Comparison of ENCODE assay signal across 24 mouse cellular contexts in genomic region chr5:57595924-57596323, GRCm38 (mm10).
DNase-seq lines count a peak whose midpoint lies in the region; ATAC-seq and TF ChIP-seq lines count a peak whose summit lies in the region.
"Had no signal": no experiment of that assay in that cellular context is flagged by ENCODE, and none has a peak within 500 bp of the region (broad histone marks: within the 10 kb centered on the region; RNA-seq: fewer than 3 reads in every experiment).

No protein-coding gene starts in this region.

- no peak overlapping the region for H3K4me2 ChIP-seq in hindbrain, embryonic 13.5 days
- H3K4me2 ChIP-seq: forebrain, embryonic 12.5 days; heart, embryonic 13.5 days; limb, embryonic 12.5 days; liver, embryonic 11.5 days; neural tube, embryonic 13.5 days had no signal

- no peaks in the 10 kb centered on the region for H3K27me3 ChIP-seq in hindbrain, embryonic 13.5 days
- H3K27me3 ChIP-seq: forebrain, embryonic 12.5 days; heart, embryonic 13.5 days; limb, embryonic 12.5 days; neural tube, embryonic 13.5 days had no signal

- peak overlapping the region; percentile 56 for H3K27ac ChIP-seq in gastrocnemius, adult 2 months
- H3K27ac ChIP-seq in hindbrain, embryonic 13.5 days: no peak overlapping the region
- H3K27ac ChIP-seq: forebrain, embryonic 12.5 days; heart, embryonic 13.5 days; limb, embryonic 12.5 days; midbrain, embryonic 10.5 days; neural tube, embryonic 13.5 days had no signal

- no peaks in the 10 kb centered on the region for H3K9me3 ChIP-seq in hindbrain, embryonic 13.5 days
- H3K9me3 ChIP-seq: forebrain, embryonic 12.5 days; heart, embryonic 13.5 days; limb, embryonic 12.5 days; midbrain, embryonic 10.5 days; neural tube, embryonic 13.5 days had no signal

- no peak for ATAC-seq in hindbrain, embryonic 13.5 days (ENCODE audit: low FRiP score)
- ATAC-seq: midbrain, embryonic 16.5 days had no signal

- no peaks in the 10 kb centered on the region for H3K4me1 ChIP-seq in hindbrain, embryonic 13.5 days (replicated peaks)
- H3K4me1 ChIP-seq: forebrain, embryonic 12.5 days; heart, embryonic 13.5 days; limb, embryonic 12.5 days; midbrain, embryonic 10.5 days; neural tube, embryonic 13.5 days had no signal

- no peak overlapping the region for H3K4me3 ChIP-seq in gastrocnemius, adult 2 months
- no peak overlapping the region for H3K4me3 ChIP-seq in hindbrain, embryonic 13.5 days
- H3K4me3 ChIP-seq: forebrain, embryonic 12.5 days; heart, embryonic 13.5 days; limb, embryonic 12.5 days; midbrain, embryonic 10.5 days; myocyte; neural tube, embryonic 13.5 days had no signal

- no peak for TF ChIP-seq CTCF in gastrocnemius, adult 2 months (IDR thresholded peaks at IDR 0.05)

- no peaks in the 10 kb centered on the region for H3K36me3 ChIP-seq in hindbrain, embryonic 13.5 days
- H3K36me3 ChIP-seq: forebrain, embryonic 12.5 days; heart, embryonic 13.5 days; limb, embryonic 12.5 days; midbrain, embryonic 10.5 days; neural tube, embryonic 13.5 days had no signal

- no peak overlapping the region for H3K9ac ChIP-seq in hindbrain, embryonic 13.5 days
- H3K9ac ChIP-seq: forebrain, embryonic 12.5 days; heart, embryonic 13.5 days; limb, embryonic 12.5 days; neural tube, embryonic 13.5 days had no signal

- 82% methylated on average over 1 of the region's 1 CpGs for WGBS in hindbrain, embryonic 13.5 days

- intact Hi-C loops in gastrocnemius, adult 2 months (cut with DNase I): no loop called here
- intact Hi-C loops in left cerebral cortex, postnatal 10 days (cut with DNase I): no loop called here

- DNase-seq in gastrocnemius, adult 2 months: no peak
- DNase-seq in gastrocnemius, postnatal 4 days (ENCODE audit: low spot score in 2 of 2): no peak
- peak; percentile 10 for DNase-seq in left cerebral cortex, adult 11 months (ENCODE audit: low spot score)
- DNase-seq in left cerebral cortex, postnatal 10 days (ENCODE audit: extremely low spot score in 1 of 2, low spot score in 2 of 2): no peak
- peak; percentile 72 for DNase-seq in brain, adult 2 months (ENCODE audit: low read depth, low spot score)
- DNase-seq in skeletal muscle tissue, adult 2 months (ENCODE audit: low read depth, low spot score): peak; percentile 70
- DNase-seq: adrenal gland, postnatal 14 days; cerebellum, adult 9-10 months; gastrocnemius, postnatal 36 days; heart, postnatal 14 days; kidney, adult 8-10 months; kidney, postnatal 10 days; lung, adult 18-20 months; lung, postnatal 10 days; thymus, adult 2 months had no signal

Comparison
In these comparisons a context has a peak if more than half of its experiments do, and no peak if none do; other contexts are left out.
1. DNase-seq: peak in left cerebral cortex, adult 11 months (single experiment), brain, adult 2 months (single experiment) and skeletal muscle tissue, adult 2 months (single experiment); none in gastrocnemius, adult 2 months (single experiment), gastrocnemius, postnatal 4 days (0 of 2) and left cerebral cortex, postnatal 10 days (0 of 2).